Mouse (Mus musculus) forebrain, embryonic 13.5 days (tissue): ENCODE measurements around the gene Clip2. TPM values are rescaled to one million over a fixed set of nuclear protein-coding genes. Genes with fewer than 3 reads are reported as not detected.
A peak's percentile ranks its signal among the peaks of the same experiment; 100 is the strongest.
"Not testable (repeated sequence)": the region's sequence is repeated elsewhere in the genome, so short reads cannot be mapped to it uniquely, and the experiment has no call there.

ENCODE experiments used
- ATAC-seq: fragments of 200-750 bp; cut with Nextera tagmentation; 2 replicates; pipeline ENCODE4 v1.8.0; 2017
- H3K27ac ChIP-seq: fragments of 300-500 bp; sonication (generic); 2 replicates; pipeline ENCODE4 v1.5.1; 2015; ENCODE audit warnings: inconsistent platforms, mild to moderate bottlenecking, moderate library complexity
- H3K27me3 ChIP-seq: fragments of 300-500 bp; sonication (generic); 2 replicates; pipeline ENCODE4 v1.6.1; 2015; ENCODE audit warnings: mild to moderate bottlenecking, inconsistent platforms
- H3K36me3 ChIP-seq: fragments of 300-500 bp; sonication (generic); 2 replicates; pipeline ENCODE4 v1.6.1; 2015; ENCODE audit warnings: mild to moderate bottlenecking, inconsistent platforms; ENCODE audit not compliant: poor library complexity, severe bottlenecking
- H3K4me1 ChIP-seq: fragments of 300-500 bp; sonication (generic); 2 replicates; pipeline ENCODE4 v1.6.1; 2015; ENCODE audit warnings: inconsistent platforms
- H3K4me2 ChIP-seq: fragments of 300-500 bp; sonication (generic); 2 replicates; pipeline ENCODE4 v1.6.1; 2015; ENCODE audit warnings: inconsistent platforms, mild to moderate bottlenecking, moderate library complexity
- H3K4me3 ChIP-seq: fragments of 300-500 bp; sonication (generic); 2 replicates; pipeline ENCODE4 v1.5.1; 2015; ENCODE audit warnings: mild to moderate bottlenecking, inconsistent platforms
- H3K9ac ChIP-seq: fragments of 300-500 bp; sonication (generic); 2 replicates; pipeline ENCODE4 v1.6.1; 2015; ENCODE audit warnings: mild to moderate bottlenecking, inconsistent platforms
- H3K9me3 ChIP-seq: fragments of 300-500 bp; sonication (generic); replicated peaks from 2 replicates; pipeline ENCODE4 v1.6.1; 2016; ENCODE audit warnings: inconsistent platforms
- WGBS: fragments of 180-500 bp; shearing (Covaris S2); methylation state at CpG from one replicate; pipeline ENCODE4 v1.1.7; 2015; 5-methylcytosine and 5-hydroxymethylcytosine counted together
- polyA plus RNA-seq: library from polyadenylated mRNA; unstranded; fragments of >200 nt; fragmentation: Nextera tagmentation; extraction: Ambion mirVana; gene quantifications from 2 replicates; pipeline ENCODE4 v1.2.1, GENCODE M21; 2015

Gene Clip2
- polyA plus RNA-seq, 1 experiment from 2014 or later, result 9.4 TPM

GRCm38 (mm10) chr5:134478886-134479285 lies 73.3 kb downstream of the Clip2 start:
- not testable (repeated sequence) for H3K36me3 ChIP-seq, H3K9me3 ChIP-seq, H3K27me3 ChIP-seq, H3K4me2 ChIP-seq, ATAC-seq, H3K4me1 ChIP-seq, H3K4me3 ChIP-seq, H3K9ac ChIP-seq, H3K27ac ChIP-seq

GRCm38 (mm10) chr5:134475686-134476085 lies 76.5 kb downstream of the Clip2 start:
- H3K4me3 ChIP-seq, H3K9me3 ChIP-seq, H3K4me2 ChIP-seq, H3K36me3 ChIP-seq, H3K9ac ChIP-seq, H3K27me3 ChIP-seq, ATAC-seq, H3K4me1 ChIP-seq, H3K27ac ChIP-seq: not testable (repeated sequence)
- WGBS, result 94% methylated on average over 7 of the region's 7 CpGs

GRCm38 (mm10) chr5:134475006-134475605 lies 77.1 kb downstream of the Clip2 start:
- H3K4me2 ChIP-seq, result no peak overlapping the region
- H3K9me3 ChIP-seq, result 0 out of 2 replicates have a peak, but pooled peaks cover 3% of the 10 kb centered on the region
- 91% methylated on average over 6 of the region's 6 CpGs for whole genome bisulfite sequencing
- H3K27ac ChIP-seq, result no peak overlapping the region
- no peak for ATAC-seq
- H3K4me1 ChIP-seq, result no peaks in the 10 kb centered on the region
- H3K27me3 ChIP-seq, result no peaks in the 10 kb centered on the region
- no peaks in the 10 kb centered on the region for H3K36me3 ChIP-seq
- no peak overlapping the region for H3K9ac ChIP-seq
- H3K4me3 ChIP-seq, result no peak overlapping the region

GRCm38 (mm10) chr5:134473902-134474301 lies 78.3 kb downstream of the Clip2 start:
- H3K9ac ChIP-seq, result no peak overlapping the region
- H3K4me1 ChIP-seq, result no peaks in the 10 kb centered on the region
- H3K27me3 ChIP-seq, result no peaks in the 10 kb centered on the region
- 85% methylated on average over 2 of the region's 2 CpGs for WGBS
- no peak for ATAC-seq
- no peak overlapping the region for H3K4me3 ChIP-seq
- no peak overlapping the region for H3K27ac ChIP-seq
- 0 out of 2 replicates have a peak, but pooled peaks cover 3% of the 10 kb centered on the region for H3K9me3 ChIP-seq
- no peak overlapping the region for H3K4me2 ChIP-seq
- H3K36me3 ChIP-seq, result no peaks in the 10 kb centered on the region

GRCm38 (mm10) chr5:134470538-134471169 lies 81.6 kb downstream of the Clip2 start:
- no peaks in the 10 kb centered on the region for H3K9me3 ChIP-seq
- no peaks in the 10 kb centered on the region for H3K27me3 ChIP-seq
- no peak overlapping the region for H3K27ac ChIP-seq
- WGBS, result 71% methylated on average over 8 of the region's 8 CpGs
- H3K4me2 ChIP-seq, result no peak overlapping the region
- peaks cover 14% of the 10 kb centered on the region for H3K4me1 ChIP-seq
- H3K9ac ChIP-seq, result no peak overlapping the region
- ATAC-seq, result no peak
- no peak overlapping the region for H3K4me3 ChIP-seq
- no peaks in the 10 kb centered on the region for H3K36me3 ChIP-seq

- Histone ChIP-seq H3K4me1 (peaks cover 14% of the 10 kb centered on the region), H3K4me2 (no peak overlapping the region), H3K27me3 (no peaks in the 10 kb centered on the region), H3K9me3 (no peaks in the 10 kb centered on the region), H3K36me3 (no peaks in the 10 kb centered on the region), H3K9ac (no peak overlapping the region), H3K4me3 (no peak overlapping the region), H3K27ac (no peak overlapping the region)
- no peak for ATAC-seq
- WGBS, result 85% methylated on average over 7 of the region's 7 CpGs
Measured at GRCm38 (mm10) chr5:134469559-134470150, 82.6 kb downstream of the Clip2 start.

- no peak overlapping the region for H3K4me2 ChIP-seq
- 71% methylated on average over 10 of the region's 10 CpGs for WGBS
Measured at GRCm38 (mm10) chr5:134468158-134468765, 84.0 kb downstream of the Clip2 start.

GRCm38 (mm10) chr5:134467030-134467549 lies 85.1 kb downstream of the Clip2 start:
- Histone ChIP-seq H3K4me2 (no peak overlapping the region), H3K9me3 (no peaks in the 10 kb centered on the region), H3K9ac (0 out of 2 replicates have a peak overlapping the region, but pooled peaks have one; percentile 26), H3K27ac (peak overlapping the region; percentile 72), H3K4me1 (peaks cover 14% of the 10 kb centered on the region), H3K27me3 (no peaks in the 10 kb centered on the region), H3K36me3 (no peaks in the 10 kb centered on the region), H3K4me3 (no peak overlapping the region)
- 0 out of 2 replicates have a peak, but pooled peaks have one; percentile 33 for ATAC-seq
- 54% methylated on average over 8 of the region's 8 CpGs for WGBS

More at GRCm38 (mm10) chr5:134468158-134468765, 84.0 kb downstream of the Clip2 start:
- Histone ChIP-seq H3K27ac (no peak overlapping the region), H3K4me3 (no peak overlapping the region), H3K9ac (no peak overlapping the region), H3K36me3 (no peaks in the 10 kb centered on the region), H3K27me3 (no peaks in the 10 kb centered on the region), H3K9me3 (no peaks in the 10 kb centered on the region), H3K4me1 (peaks cover 14% of the 10 kb centered on the region)
- no peak for ATAC-seq

- H3K27ac ChIP-seq, result peak overlapping the region; percentile 72
- 10% methylated on average over 21 of the region's 21 CpGs for WGBS
- 0 out of 2 replicates have a peak overlapping the region, but pooled peaks have one; percentile 26 for H3K9ac ChIP-seq
Measured at GRCm38 (mm10) chr5:134466296-134467029, 85.8 kb downstream of the Clip2 start.

GRCm38 (mm10) chr5:134465197-134465596 lies 87.0 kb downstream of the Clip2 start:
- Histone ChIP-seq H3K27ac (no peak overlapping the region), H3K9me3 (no peaks in the 10 kb centered on the region), H3K4me2 (no peak overlapping the region), H3K27me3 (no peaks in the 10 kb centered on the region), H3K9ac (no peak overlapping the region), H3K36me3 (no peaks in the 10 kb centered on the region), H3K4me3 (no peak overlapping the region), H3K4me1 (peaks cover 14% of the 10 kb centered on the region)
- no peak for ATAC-seq
- WGBS, result 100% methylated on average over 1 of the region's 1 CpGs

More at GRCm38 (mm10) chr5:134466296-134467029, 85.8 kb downstream of the Clip2 start:
- Histone ChIP-seq H3K36me3 (no peaks in the 10 kb centered on the region), H3K27me3 (no peaks in the 10 kb centered on the region), H3K4me2 (peak overlapping the region; percentile 38), H3K9me3 (no peaks in the 10 kb centered on the region), H3K4me1 (peaks cover 14% of the 10 kb centered on the region), H3K4me3 (no peak overlapping the region)
- ATAC-seq, result peak; percentile 62

GRCm38 (mm10) chr5:134464225-134464624 lies 88.0 kb downstream of the Clip2 start:
- ATAC-seq, result no peak
- H3K4me2 ChIP-seq, result no peak overlapping the region
- H3K36me3 ChIP-seq, result no peaks in the 10 kb centered on the region
- H3K4me1 ChIP-seq, result peaks cover 14% of the 10 kb centered on the region
- 88% methylated on average over 5 of the region's 5 CpGs for WGBS
- H3K9me3 ChIP-seq, result no peaks in the 10 kb centered on the region
- H3K4me3 ChIP-seq, result no peak overlapping the region
- no peak overlapping the region for H3K9ac ChIP-seq
- no peak overlapping the region for H3K27ac ChIP-seq
- H3K27me3 ChIP-seq, result no peaks in the 10 kb centered on the region
